ENCODE assay signal across 20 mouse cellular contexts in genomic region chr10:41261218-41261617, GRCm38 (mm10). TPM values are rescaled to one million over a fixed set of nuclear protein-coding genes. Genes with fewer than 3 reads are reported as not detected.
"Had no signal": no experiment of that assay in that cellular context is flagged by ENCODE, and none has a peak within 500 bp of the region (broad histone marks: within the 10 kb centered on the region; RNA-seq: fewer than 3 reads in every experiment).

No protein-coding gene starts in this region.

- ATAC-seq: midbrain, embryonic 15.5 days had no signal

- H3K27ac ChIP-seq: left cerebral cortex, adult 2 months; limb, embryonic 10.5 days; macrophage; midbrain, embryonic 15.5 days; neural tube, embryonic 13.5 days; stomach, embryonic 15.5 days had no signal

- DNase-seq: kidney, adult 18-20 months; kidney, postnatal 14 days; lung, embryonic 14.5 days; lung, postnatal 10 days; retina, postnatal 1 day; right cerebral cortex, postnatal 4 days; thymus, adult 2 months; thymus, postnatal 25 days had no signal

- H3K9me3 ChIP-seq: midbrain, embryonic 15.5 days; neural tube, embryonic 13.5 days; stomach, embryonic 15.5 days had no signal

- H3K4me3 ChIP-seq: left cerebral cortex, adult 2 months; limb, embryonic 10.5 days; megakaryocyte, embryonic 14.5 days; midbrain, embryonic 15.5 days; neural tube, embryonic 13.5 days; stomach, embryonic 15.5 days had no signal

- H3K9ac ChIP-seq: lung, embryonic 14.5 days; midbrain, embryonic 15.5 days; neural tube, embryonic 13.5 days; stomach, embryonic 15.5 days had no signal

- H3K27me3 ChIP-seq: megakaryocyte, embryonic 14.5 days; midbrain, embryonic 15.5 days; neural tube, embryonic 13.5 days; stomach, embryonic 15.5 days had no signal

- H3K4me2 ChIP-seq: lung, embryonic 14.5 days; midbrain, embryonic 11.5 days; midbrain, embryonic 15.5 days; neural tube, embryonic 13.5 days; stomach, embryonic 15.5 days had no signal

- H3K36me3 ChIP-seq: stomach, embryonic 15.5 days had no signal

- H3K4me1 ChIP-seq: midbrain, embryonic 15.5 days; neural tube, embryonic 13.5 days had no signal

RNA-seq across cellular contexts. Expression of gene Ak9, which starts 42.6 kb away (rescaled TPM):
- polyA plus RNA-seq: kidney, embryonic 14.5 days; large intestine, adult 2 months; limb, embryonic 10.5 days; lung, embryonic 14.5 days; midbrain, embryonic 11.5 days; spleen, adult 2 months; urinary bladder, adult 2 months had no signal
